Mouse (Mus musculus) testis, postnatal 10 days (tissue): ENCODE data around the gene Atxn7l1.

Experiments used
- DNase-seq: peaks from one replicate; pipeline ENCODE4 v3.0.0; 2021; ENCODE audit warnings: low spot score

Gene Atxn7l1

DNA sequence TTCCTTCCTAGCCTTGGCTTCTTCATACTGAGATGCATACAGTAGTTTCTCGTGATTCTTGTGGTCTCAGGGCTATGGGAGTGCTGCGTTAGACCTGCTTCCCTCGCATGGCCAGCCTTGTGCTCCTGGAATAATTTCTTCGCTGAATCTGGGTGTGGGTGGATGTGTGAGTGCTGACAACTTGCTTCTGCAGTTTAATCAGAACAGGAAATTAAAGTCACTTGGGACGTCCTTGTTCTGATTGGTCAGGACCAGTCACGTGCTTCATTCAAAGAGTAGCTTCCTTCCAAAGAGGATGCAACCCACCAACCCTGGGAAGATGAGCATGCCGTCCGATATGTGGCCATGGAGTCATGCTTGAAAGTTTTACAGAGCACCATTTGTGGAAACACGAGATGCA is 126.2 kb downstream of the Atxn7l1 start:
- DNase-seq: no peak

DNA sequence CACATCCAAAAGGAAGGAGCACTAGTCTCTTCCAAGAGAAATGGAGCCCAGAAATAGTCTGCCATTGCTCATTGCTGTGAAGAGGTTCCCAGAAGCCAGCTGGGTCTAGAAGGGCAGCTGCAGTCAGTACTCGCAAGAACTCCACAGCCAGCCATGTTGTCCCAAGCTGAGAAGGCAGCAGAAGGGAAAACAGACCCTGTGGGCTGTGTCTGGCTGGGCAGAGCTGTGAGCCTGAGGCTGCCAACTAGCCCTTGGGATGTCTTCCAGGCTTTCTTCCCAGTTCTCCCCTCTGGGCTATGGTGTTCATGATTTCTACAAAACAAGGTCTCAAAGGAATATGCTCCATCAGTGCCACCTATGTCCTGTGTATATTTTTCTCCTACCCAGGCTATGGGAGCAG is 128.5 kb downstream of the Atxn7l1 start:
- DNase-seq: no peak

DNA sequence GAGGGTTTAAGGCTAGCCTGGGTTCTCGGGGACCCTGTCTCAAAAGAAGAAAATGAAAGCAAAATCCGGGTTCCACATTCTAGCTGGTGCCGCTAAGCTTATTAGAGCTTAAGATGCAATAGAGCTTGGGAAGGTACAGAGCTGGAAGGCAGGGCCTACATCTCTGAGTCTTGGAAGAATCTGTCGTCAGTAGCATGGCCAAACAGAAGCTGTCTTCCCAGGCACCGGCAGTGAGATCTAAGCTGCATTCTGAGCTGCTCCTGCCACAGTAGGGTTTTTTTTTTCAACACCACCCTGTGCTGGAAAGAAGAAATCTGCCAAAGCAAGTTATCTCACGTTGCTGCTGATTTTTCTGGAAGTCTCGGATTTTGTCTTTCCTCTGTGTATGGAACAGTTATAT is 129.9 kb downstream of the Atxn7l1 start:
- no peak for DNase-seq

DNA sequence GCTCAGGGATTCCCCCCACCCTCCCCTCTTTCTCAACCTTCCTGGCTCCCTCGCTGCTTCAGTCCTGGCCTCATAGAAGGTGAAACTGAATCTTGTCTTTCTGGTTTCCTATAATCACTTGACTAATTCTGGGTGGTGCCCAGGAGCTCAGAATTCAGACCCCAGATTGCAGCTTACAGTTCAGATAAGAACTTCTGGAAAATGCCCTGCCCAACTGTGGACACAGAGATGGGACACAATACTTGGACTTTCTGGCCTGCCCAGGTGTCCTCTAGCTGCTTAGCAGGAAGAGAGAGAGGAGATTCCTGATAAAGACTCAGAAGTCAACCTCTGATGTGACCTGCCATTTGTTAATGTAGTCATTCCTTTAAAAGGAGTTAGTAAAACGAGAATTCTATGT is 131.7 kb downstream of the Atxn7l1 start:
- DNase-seq: no peak

DNA sequence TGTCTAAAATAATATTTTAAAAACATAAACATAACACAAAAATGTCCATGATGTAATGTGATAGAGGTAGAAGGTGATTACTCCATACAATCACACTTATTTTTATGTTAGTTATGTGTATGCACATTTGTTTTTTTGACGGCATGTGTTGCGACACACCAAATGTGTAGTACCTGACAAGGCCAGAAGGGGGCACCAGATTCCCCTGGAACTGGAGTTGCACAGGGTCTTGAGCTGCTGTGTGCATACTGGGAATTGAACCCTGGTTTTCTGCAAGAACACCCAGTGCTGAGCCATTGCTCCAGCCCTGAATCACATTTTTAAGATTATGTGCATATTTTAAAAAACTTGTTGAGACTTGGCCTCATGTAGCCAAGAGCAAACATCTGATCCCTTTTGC is 133.3 kb downstream of the Atxn7l1 start:
- DNase-seq: peak; percentile 86

DNA sequence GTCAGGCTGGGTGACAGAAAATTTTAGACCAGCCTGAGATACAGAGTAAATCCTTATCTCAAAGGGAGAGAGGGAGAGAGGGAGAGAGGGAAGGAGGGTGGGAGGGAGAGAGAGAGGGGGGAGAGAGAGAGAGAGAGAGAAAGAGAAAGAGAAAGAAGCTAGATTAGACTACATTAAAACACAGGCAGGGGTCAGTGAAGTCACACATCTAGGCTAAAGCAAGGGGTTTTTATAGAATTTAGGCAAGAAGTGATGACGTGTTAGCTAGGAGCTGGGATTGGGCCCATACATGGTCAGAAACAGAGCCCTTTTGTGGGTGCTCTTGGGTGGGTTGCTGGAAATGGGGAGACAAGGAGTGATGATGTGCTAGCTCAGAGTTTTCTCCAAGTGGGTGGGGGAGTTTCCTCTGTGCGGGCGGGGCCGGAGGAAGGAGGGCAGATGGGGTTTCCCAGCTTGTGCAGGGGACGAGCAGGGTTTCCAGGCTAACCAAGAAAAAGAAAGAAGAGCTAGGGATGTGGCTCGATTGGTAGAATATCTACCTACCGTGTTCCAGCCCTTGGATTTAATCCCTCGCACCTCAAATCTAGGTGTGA is 136.9 kb downstream of the Atxn7l1 start:
- DNase-seq: no peak

DNA sequence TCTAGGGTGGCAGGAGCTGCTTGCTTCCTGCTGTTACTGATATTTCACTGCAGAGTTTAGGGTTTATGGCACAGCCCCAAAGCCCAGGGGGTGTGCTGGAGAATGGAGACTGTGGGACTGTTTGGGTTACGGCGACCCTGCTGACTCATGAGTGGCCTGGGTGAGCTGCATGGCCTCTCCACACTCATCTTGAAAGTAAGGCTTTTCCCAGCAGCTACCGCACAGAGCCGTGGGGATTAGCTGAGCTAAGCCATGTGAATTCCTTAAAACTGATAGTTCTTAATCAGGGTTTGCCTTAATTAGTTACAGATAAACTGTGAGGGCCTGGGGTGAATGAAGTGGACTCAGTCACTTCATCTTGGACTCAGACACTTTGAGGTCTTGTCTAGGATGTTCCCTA is 137.9 kb downstream of the Atxn7l1 start:
- DNase-seq: no peak

DNA sequence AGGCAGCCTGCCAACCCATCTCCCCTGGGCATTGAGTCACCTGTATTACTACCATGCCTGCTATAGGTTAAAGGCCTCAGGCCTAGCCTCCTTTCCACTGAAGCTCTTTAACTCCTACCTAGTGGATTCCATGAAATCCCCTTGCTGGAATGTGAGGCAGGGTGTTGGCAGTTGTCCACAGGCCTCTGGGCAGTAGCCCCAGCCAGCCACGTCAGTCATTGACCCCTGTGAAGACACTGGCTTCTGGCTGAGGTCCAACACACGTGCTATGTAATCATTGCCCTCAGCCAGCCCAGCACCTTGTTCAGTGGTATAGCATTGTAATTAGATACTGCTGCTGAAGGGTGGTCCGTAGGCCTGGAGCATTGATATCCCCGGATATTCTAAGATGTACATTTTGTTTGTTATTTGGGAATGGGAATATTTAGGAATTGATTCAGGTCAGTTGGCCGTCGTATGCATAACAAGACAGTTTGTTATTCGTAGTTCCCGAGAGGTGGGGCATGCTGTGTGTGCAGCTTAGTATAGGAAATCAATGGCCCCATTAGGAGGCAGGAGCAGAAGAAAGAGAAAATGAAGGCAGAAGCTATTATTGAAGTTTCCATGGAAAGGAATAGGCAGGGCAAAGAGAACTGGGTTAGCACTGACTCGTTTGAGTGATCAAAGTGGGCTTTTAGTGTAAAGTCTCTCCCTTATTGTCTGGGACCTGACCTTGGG is 138.6 kb downstream of the Atxn7l1 start:
- no peak for DNase-seq

DNA sequence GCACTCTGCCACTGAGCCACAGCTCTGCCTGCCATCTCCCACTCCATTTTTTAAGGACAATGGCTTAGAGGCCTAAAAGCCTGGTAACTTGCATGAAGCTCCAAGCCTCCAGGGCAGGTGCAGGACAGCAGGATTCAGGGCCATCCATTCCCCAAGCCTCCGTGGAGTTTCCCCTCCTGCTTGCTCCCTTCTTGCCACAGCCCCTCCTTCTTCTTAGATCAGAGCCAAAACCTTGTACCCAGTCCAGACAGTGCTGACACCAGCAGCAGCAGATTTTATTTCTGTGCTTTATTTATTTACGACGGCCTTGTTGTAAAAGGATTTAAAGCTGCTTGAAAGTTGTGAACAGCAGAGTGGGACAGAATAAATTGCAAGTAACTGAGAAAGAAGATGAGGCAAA is 140.2 kb downstream of the Atxn7l1 start:
- no peak for DNase-seq

DNA sequence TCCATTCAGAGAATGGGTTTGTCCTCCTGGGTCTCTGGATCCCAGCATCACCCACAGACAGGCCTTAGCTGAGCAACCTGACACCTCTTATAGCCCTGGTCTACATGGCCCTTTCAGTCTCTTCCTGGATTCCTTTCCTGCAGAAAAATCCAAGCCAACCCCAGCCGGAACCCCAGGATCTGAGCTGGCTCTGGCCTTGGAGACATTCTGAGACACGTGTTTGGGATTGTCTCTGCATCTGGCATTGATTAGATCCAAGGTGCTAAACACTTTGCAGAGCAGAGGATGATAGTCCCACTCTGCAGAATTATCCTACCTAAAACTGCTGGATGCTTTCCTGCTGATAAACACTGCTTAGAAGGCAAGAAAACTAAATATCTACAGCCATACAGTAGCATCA is 141.3 kb downstream of the Atxn7l1 start:
- DNase-seq: no peak

DNA sequence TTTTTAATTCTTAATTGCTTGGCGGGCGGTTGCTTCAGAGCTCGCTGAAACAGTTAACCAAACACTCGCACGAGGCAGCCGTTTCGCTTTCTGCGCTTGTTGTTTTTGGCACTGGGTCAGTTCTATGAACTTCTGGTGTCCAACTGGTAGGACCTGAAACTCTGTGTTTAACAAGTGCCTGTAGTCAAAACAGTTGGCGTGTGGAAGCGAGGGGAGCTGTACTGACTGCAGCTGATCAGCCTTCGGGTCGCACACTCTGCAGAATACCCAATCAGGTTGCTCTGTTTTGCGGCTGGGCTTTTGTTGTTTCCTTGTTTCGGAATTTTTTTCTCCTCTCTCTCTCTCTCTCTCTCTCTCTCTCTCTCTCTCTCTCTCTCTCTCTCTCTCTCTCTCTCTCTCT is 154.6 kb downstream of the Atxn7l1 start:
- peak; percentile 50 for DNase-seq

DNA sequence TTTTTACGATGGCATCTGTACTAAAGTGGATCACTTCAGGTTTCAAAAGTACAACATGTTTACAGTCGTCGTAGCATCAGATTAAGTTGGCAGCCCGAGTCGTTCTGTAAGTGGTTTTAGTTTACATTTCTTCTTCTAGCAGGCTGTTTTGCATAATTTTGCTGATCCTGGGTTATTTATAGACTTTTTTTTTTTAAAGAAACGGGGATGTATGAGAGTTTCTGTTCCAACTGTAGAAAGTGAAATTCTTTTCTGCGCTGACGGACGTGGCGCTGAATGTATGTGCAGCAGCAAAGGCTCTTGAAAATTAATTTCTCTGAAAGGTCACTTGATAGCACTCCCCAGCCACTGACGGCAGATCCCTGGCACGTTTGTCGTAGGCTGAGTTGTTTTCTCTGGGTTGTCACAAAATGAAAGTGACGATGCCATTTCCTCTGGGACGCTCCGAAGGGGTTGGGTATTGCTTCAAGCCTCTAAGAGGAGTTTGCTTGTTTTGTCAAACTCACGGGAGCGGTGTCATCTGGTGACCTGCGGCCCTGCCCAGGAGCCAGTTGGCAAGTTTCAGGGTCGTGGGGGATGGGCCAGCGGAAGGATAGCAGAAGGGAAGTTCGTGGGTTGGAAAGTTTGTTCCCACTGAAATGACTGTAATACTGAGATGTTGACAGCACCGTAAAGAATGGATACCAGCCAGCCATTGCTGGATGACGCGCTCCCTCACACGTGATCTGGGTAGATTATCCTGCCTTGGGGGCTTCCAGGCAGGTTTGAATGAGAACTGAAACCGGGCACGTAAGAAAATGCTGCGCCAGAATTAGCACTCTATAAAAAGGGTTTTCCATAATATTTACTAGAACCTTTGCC is 155.3 kb downstream of the Atxn7l1 start:
- peak; percentile 71 for DNase-seq

DNA sequence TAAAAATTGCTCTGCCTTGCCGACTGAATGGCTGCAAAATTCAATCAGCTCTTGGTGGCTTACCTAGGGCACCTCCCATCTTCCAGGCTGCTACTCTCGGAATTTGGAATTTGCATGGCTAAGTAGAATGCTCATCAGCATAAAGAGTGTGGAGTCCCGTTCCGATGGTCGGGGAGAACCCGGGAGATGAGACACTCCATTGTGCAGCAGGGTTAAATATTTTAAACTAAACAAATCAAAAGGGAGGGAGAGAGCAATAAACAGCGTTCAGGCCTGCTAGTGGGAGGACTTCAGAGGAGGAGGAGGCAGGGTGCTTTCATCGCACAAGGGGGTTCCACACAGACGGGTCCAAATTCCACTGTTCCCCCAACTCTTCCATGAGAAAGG is 155.9 kb downstream of the Atxn7l1 start:
- DNase-seq: no peak

DNA sequence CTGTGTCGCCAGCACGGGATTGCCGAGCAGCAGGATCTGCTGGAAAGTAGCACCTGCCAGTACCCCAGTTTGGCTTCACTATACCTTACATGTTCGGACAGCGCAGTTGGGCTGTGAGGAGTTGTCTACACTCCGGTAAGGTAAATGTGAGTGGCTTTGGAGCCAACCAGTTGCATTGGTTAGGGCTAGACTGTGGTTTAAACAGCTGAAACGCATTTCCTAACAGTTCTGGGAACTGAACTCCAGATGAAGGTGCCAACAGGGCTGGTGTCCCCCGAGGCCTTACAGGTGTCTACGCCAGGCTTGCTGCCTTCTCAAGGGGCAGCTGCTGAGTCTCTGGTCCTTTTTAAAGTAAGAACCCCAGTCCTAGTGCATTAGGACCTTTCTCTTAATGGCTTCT is 157.6 kb downstream of the Atxn7l1 start:
- no peak for DNase-seq

DNA sequence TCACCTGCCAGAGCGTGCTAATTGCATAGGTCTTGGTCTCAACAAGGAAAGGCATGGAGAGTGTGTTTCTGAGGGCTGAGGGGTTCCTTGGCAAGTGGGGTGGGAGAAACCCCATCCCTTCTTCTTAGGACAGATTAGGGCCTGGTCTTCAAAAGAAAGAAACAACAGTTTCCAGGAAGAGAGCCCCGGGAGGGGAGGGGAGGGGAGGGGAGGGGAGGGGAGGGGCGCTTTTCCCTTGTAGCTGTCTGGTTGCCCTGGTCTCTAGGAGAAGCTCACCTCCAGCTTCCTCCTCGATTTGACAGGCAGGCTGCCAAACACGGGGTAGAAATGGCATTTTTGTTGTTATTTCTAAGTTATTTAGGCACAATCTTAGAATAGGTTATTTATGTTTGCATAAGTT is 159.0 kb downstream of the Atxn7l1 start:
- DNase-seq: no peak

DNA sequence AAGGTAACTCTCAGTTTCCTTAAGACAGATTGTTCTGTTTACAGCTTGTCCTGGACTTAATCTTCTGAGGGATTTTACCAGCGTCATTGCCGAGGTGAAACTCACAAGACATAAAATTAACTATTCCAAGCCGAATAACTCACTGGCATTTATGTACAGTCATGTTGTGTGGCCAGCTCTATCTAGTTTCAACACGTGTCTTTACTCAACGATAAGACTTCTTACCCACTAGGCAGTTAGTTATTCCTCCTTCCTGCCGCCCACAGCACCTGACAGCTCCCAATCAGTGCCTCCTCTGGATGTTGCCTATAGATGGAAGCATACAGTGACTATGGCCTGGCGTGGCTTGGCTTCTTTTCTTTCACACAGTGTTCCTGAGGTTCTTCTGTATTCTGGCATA is 161.2 kb downstream of the Atxn7l1 start:
- no peak for DNase-seq

DNA sequence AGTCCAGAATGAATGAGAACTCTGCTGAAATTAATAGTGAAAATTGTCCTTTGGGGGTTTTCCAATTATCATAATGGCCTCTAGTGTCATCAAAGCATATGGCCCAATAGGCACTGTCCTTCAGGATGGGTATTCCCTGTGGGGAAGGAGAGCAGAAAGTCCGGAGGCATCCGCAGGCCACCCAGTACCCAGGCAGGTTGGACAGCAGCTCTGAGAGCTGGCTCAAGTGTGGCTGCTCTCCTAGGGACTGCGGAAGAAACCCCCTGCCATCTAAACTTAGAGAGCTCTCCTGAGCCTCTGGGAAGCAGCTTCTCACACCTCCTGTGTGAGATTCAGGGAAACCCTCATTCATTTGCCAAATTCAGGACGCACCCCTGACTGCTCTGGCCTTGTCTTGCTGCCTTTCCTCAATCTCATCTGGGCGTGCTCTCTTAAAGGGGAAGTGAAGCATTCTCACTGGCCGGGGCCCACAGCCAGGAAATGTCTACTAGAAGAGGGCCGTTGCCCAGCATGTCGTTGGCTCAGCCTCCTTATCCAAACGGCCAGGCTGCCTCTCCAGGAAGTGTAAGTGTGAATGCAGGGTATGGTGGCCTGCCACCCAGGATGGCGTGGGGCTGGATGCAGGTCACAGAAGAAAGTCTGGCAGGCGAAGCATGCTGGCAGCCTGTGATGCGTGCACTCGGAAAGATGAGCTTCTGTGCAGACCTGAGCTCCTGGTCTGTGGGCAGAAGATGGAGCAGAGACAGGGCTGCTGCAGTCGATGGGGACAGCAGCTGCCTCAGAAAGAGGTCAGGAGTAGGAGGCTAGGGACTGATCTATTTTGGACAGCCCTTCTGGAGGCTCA is 166.6 kb downstream of the Atxn7l1 start:
- no peak for DNase-seq

DNA sequence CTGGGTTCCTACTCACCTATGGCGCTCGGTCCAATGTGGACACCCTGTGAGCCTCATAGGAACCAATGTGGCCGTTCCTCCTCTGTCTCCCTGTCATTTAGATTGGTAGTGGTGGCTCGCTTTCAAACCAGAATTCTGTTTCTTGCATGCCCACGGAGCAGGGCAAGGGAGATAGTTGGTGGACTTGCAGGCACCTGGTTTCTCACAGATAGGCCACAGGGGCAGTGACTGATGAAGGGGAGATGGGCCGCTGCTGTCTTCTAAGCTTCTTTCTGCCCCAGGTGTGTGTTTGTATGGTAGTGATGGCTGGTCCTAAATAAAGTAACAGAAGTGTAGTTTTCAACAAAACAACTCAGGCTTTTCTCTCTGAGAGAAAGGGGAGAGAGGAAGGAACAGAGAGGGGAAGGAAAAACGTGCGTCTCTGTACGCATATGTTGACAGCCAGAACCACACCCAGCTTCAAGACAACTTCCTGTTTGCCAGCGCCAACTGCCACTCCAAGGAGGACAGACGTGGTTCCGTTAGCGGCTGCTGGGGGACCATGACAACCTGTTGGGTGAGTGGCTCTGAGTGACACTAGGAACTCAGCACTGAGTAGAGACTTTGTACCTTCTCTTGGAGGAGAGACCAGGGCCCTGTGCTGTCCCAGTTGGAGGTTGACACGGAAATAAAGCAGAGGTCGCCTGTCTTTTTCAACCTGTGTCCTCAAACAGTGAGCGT is 167.6 kb downstream of the Atxn7l1 start:
- DNase-seq: no peak

DNA sequence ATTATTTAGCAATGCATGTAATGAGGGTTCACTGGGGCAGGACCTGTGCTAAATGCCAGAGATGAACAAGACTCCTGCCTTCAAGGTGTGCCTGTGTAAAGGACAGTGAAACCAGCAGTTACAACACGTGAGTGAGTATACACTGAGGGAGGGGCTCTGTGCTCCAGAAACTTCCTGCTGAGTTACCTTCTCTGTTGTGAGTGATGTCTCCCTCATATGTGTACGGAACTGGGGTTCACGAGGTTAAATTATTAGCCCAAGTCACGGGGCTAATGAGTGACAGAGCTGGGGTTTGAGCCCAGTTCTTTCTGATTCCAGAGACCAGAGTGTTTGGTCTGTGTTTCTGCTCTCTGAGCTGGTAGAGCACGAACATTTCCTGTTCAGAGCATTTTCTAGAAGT is 168.3 kb downstream of the Atxn7l1 start:
- DNase-seq: no peak

DNA sequence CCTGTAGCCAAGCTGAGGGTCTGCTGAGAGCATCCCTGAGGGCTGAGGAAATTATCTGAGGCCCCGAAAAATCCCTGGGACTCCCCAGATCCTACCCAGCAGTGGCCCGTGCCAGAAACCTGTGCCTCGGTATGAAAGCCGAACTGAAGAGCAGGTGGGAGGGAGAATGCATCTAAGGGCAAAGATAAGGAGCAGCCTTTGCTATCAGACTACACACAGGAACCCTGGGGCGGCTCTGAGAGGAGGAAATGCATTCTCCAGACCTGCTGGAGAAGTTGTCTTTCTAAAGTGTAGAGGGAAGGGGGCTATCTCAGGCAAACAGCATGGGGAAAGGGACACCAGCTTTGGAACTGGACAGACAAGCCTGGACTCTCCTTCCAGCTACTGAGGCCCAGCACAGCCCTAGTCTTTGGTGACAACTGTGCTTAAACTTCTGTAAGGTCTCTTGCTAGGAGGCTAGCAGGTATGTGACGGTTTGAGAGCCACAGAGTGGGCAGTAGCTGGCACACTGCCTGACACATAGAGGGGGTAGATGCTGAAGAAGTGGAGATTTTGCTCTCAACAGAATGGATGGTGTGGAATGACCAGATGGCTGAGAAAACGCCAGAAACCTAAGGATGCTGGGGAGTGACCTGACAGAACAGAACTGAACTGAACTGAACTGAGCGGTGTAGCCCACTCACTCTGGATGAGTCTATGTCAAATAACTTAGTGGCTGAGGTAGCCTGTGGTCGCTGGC is 170.5 kb downstream of the Atxn7l1 start:
- DNase-seq: no peak

DNA sequence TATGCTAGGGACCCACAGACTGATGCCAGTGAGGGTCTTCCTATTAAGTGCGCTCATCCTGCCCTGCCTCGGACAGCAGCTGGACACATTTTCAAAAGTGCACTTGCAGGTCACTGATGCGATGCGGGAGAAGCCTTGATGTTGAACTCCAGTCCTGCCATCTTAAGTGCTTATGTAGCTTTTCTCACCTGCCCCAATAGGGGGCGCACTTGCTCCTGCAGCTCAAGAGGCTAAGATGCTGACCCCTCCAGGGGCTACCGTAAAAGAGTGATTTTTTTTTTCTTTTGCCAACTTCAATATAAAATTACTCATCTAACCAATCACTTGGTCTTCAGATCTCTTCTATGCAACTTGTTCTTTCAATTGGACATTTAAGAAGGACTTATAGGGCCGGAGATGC is 175.1 kb downstream of the Atxn7l1 start:
- no peak for DNase-seq
